Mouse (Mus musculus) kidney, embryonic 14.5 days (tissue): ENCODE results near the gene Fam160b1. TPM values are rescaled to one million over a fixed set of nuclear protein-coding genes. Genes with fewer than 3 reads are reported as not detected.

Experiments used
- ATAC-seq: fragments of 200-750 bp; cut with Nextera tagmentation; 2 replicates; pipeline ENCODE4 v1.8.0; 2017; ENCODE audit warnings: moderate number of reproducible peaks, mild to moderate bottlenecking, moderate TSS enrichment, moderate library complexity; ENCODE audit not compliant: low FRiP score, low TSS enrichment
- H3K27ac ChIP-seq: fragments of 300-500 bp; sonication (generic); 2 replicates; pipeline ENCODE4 v1.5.1; 2014; ENCODE audit warnings: low read depth, mild to moderate bottlenecking, low read length, moderate library complexity, mixed read lengths
- H3K27me3 ChIP-seq: fragments of 300-500 bp; sonication (generic); 2 replicates; pipeline ENCODE4 v1.6.1; 2014; ENCODE audit warnings: mild to moderate bottlenecking, low read length; ENCODE audit not compliant: control insufficient read depth, insufficient read depth
- H3K36me3 ChIP-seq: fragments of 300-500 bp; sonication (generic); 2 replicates; pipeline ENCODE4 v1.6.1; 2014; ENCODE audit warnings: low read length, mixed read lengths; ENCODE audit not compliant: control insufficient read depth, insufficient read depth
- H3K4me1 ChIP-seq: fragments of 300-500 bp; sonication (generic); 2 replicates; pipeline ENCODE4 v1.6.1; 2014; ENCODE audit warnings: low read length, mixed read lengths; ENCODE audit not compliant: control insufficient read depth, insufficient read depth
- H3K4me2 ChIP-seq: fragments of 300-500 bp; sonication (generic); replicated peaks from 2 replicates; pipeline ENCODE4 v1.6.1; 2014; ENCODE audit warnings: low read depth, mild to moderate bottlenecking, low read length
- H3K4me3 ChIP-seq: fragments of 300-500 bp; sonication (generic); 2 replicates; pipeline ENCODE4 v1.5.1; 2014; ENCODE audit warnings: mild to moderate bottlenecking, low read length
- H3K9ac ChIP-seq: fragments of 300-500 bp; sonication (generic); 2 replicates; pipeline ENCODE4 v1.6.1; 2014; ENCODE audit warnings: low read depth, mild to moderate bottlenecking, low read length, moderate library complexity
- H3K9me3 ChIP-seq: fragments of 300-500 bp; sonication (generic); 2 replicates; pipeline ENCODE4 v1.6.1; 2016; ENCODE audit warnings: low read length; ENCODE audit not compliant: control insufficient read depth
- WGBS: fragments of 180-500 bp; shearing (Covaris S2); extraction: QIAGEN DNeasy Blood & Tissue Kit; methylation state at CpG from one replicate; pipeline ENCODE4 v1.1.7; 2014; 5-methylcytosine and 5-hydroxymethylcytosine counted together
- polyA plus RNA-seq: library from polyadenylated mRNA; unstranded; fragments of >200 nt; fragmentation: Nextera tagmentation; extraction: Ambion mirVana; gene quantifications from 2 replicates; pipeline ENCODE4 v1.2.1, GENCODE M21; 2014

Fam160b1 gene
- polyA plus RNA-seq = 13.5 and 18.1 TPM in 2 replicates

DNA sequence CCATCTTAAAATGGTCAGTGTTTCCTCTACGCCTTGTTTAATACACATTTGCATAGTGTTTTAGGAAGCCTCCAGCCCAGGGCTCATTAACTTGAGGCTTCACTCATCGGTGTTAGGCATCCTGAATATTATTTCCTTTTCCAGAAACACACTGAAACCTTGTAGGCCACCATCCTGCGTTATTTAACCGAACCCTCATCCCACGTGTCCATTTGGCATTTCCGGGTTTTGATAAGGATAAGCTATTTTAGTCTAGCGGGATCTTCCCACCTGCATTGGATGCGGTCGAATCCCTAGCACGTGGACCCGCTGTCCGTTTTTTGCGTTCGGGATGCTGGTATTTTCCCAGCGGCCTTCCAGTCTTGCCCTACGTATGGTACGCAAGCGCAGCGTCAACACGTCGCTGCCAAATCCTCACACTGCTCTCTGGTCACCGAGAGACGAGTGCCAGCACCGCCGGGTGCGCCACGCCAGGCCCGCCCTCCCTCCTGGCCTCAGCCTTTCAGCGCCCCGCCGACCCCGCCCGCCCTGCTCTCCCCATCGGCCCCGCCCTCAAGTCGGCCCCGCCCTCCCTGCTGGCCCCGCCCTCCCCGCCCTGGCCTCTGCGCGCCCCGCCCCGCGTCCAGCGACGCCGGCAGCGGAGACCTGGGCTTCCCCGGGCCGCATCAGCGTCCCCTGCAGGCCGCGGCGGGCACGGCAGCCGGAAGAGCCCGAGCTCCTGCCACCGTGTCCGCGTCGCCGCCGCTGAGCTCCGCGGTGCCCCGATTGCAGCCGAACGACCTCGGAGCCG, at the start of gene Fam160b1:
Gene Fam160b1 (plus strand): TSS at position 340 of the 790 bp plus-strand sequence.
- peak within 1 kb of the TSS; percentile 66 for H3K4me2 ChIP-seq
- peak within 1 kb of the TSS; percentile 100 for H3K9ac ChIP-seq
- H3K36me3 ChIP-seq = no peaks in the 10 kb centered on the region; the same call in 1 of the 2 replicates
- H3K9me3 ChIP-seq = no peaks in the 10 kb centered on the region
- H3K4me3 ChIP-seq = peak within 1 kb of the TSS; percentile 97
- peaks cover 36% of the 10 kb centered on the region for H3K4me1 ChIP-seq
- WGBS = under 1% methylated on average over 61 of the region's 70 CpGs
- peak within 1 kb of the TSS; percentile 96 for H3K27ac ChIP-seq
- H3K27me3 ChIP-seq = no peaks in the 10 kb centered on the region
- peak; percentile 91 for ATAC-seq

GRCm38 (mm10) chr19:57313226-57313625, 47.3 kb upstream of the Fam160b1 start:
- ATAC-seq = no peak
- H3K27me3 ChIP-seq = peaks cover 6% of the 10 kb centered on the region; the same call in 1 of the 2 replicates

DNA sequence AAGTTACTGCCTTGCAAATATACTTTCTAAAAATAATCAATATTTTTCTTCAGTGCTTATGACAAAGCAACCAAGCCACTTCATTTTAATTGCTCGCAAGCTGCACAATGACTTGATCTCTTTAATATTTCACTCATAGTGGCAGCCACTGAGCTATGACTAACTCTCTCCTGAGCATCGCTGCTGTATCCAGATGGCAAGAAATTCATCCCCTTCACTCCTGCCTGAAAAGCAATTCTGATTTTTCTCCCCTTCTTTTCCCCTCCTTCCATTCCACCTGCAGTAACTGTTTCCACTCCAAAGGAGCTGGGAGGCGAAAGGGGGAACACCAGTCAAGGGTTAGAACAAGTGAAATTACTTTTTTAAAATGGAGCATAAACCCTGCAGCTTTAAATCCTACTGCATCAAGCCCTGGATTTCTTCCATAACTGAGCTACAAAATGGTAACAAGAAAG, 46.6 kb upstream of the Fam160b1 start:
- H3K9me3 ChIP-seq = no peaks in the 10 kb centered on the region
- peaks cover 5% of the 10 kb centered on the region; the same call in 1 of the 2 replicates for H3K4me1 ChIP-seq
- H3K27me3 ChIP-seq = peaks cover 6% of the 10 kb centered on the region; the same call in 1 of the 2 replicates
- H3K36me3 ChIP-seq = no peaks in the 10 kb centered on the region
- H3K4me3 ChIP-seq = peak overlapping the region; percentile 55
- no peak for ATAC-seq
- WGBS = 61% methylated on average over 3 of the region's 3 CpGs
- H3K9ac ChIP-seq = no peak overlapping the region
- H3K4me2 ChIP-seq = peak overlapping the region; percentile 96
- H3K27ac ChIP-seq = no peak overlapping the region

More at GRCm38 (mm10) chr19:57313226-57313625, 47.3 kb upstream of the Fam160b1 start:
- H3K9me3 ChIP-seq = no peaks in the 10 kb centered on the region
- H3K9ac ChIP-seq = no peak overlapping the region
- no peak overlapping the region for H3K4me3 ChIP-seq
- 67% methylated on average over 10 of the region's 10 CpGs for WGBS
- no peaks in the 10 kb centered on the region for H3K36me3 ChIP-seq
- H3K4me1 ChIP-seq = peaks cover 5% of the 10 kb centered on the region; the same call in 1 of the 2 replicates
- no peak overlapping the region for H3K27ac ChIP-seq
- no peak overlapping the region for H3K4me2 ChIP-seq

GRCm38 (mm10) chr19:57314346-57315012, 46.0 kb upstream of the Fam160b1 start, which contains the start of gene Ablim1:
Gene Ablim1, minus strand, starts transcription at chr19:57314919.
- peak; percentile 72 for ATAC-seq
- peak within 1 kb of the TSS; percentile 96 for H3K4me2 ChIP-seq

DNA sequence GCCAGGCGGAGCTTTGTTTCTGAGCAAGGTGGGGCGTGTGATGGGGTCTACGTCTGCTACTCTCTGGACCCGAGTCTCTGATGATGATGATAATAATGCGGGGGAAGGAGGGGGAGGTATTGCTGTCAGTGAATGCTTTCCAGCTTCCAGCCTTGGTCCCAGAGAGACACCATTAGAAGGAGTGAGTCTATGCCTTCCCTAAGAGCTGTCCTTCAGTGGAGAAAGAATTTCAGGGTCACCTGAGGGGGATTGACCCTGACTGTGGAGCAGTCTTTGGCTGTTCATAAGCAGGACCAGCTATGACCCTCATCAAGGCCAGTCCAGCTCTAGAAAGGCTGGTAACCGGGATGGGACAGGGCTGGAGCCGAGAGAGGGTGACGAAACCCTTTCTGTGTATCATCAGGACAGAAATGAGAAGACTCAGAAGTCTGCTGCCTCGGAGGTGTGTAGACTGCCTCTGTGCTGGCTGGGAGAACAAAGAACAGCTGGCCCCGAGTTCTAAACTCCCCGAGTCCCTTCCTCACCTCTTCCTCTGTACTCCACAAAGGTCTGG, 45.4 kb upstream of the Fam160b1 start:
- H3K4me1 ChIP-seq = peaks cover 5% of the 10 kb centered on the region; the same call in 1 of the 2 replicates
- H3K36me3 ChIP-seq = no peaks in the 10 kb centered on the region
- H3K9ac ChIP-seq = peak overlapping the region; percentile 53
- H3K27me3 ChIP-seq = peaks cover 6% of the 10 kb centered on the region; the same call in 1 of the 2 replicates
- H3K4me2 ChIP-seq = peak overlapping the region; percentile 96
- H3K4me3 ChIP-seq = peak overlapping the region; percentile 55
- ATAC-seq = peak; percentile 46; the same call in 1 of the 2 replicates
- WGBS = 46% methylated on average over 11 of the region's 11 CpGs
- H3K27ac ChIP-seq = no peak overlapping the region
- no peaks in the 10 kb centered on the region for H3K9me3 ChIP-seq

More at GRCm38 (mm10) chr19:57314346-57315012, 46.0 kb upstream of the Fam160b1 start, which contains the start of gene Ablim1:
- Histone ChIP-seq H3K9me3 (no peaks in the 10 kb centered on the region), H3K36me3 (no peaks in the 10 kb centered on the region), H3K4me3 (peak within 1 kb of the TSS; percentile 55), H3K4me1 (peaks cover 5% of the 10 kb centered on the region; the same call in 1 of the 2 replicates), H3K27ac (no peak within 1 kb of the TSS), H3K27me3 (peaks cover 6% of the 10 kb centered on the region; the same call in 1 of the 2 replicates), H3K9ac (peak within 1 kb of the TSS; percentile 53)
- 1% methylated on average over 41 of the region's 52 CpGs for WGBS

GRCm38 (mm10) chr19:57316597-57316996, 43.9 kb upstream of the Fam160b1 start:
- H3K27me3 ChIP-seq = peaks cover 6% of the 10 kb centered on the region; the same call in 1 of the 2 replicates
- H3K4me1 ChIP-seq = peaks cover 5% of the 10 kb centered on the region; the same call in 1 of the 2 replicates

DNA sequence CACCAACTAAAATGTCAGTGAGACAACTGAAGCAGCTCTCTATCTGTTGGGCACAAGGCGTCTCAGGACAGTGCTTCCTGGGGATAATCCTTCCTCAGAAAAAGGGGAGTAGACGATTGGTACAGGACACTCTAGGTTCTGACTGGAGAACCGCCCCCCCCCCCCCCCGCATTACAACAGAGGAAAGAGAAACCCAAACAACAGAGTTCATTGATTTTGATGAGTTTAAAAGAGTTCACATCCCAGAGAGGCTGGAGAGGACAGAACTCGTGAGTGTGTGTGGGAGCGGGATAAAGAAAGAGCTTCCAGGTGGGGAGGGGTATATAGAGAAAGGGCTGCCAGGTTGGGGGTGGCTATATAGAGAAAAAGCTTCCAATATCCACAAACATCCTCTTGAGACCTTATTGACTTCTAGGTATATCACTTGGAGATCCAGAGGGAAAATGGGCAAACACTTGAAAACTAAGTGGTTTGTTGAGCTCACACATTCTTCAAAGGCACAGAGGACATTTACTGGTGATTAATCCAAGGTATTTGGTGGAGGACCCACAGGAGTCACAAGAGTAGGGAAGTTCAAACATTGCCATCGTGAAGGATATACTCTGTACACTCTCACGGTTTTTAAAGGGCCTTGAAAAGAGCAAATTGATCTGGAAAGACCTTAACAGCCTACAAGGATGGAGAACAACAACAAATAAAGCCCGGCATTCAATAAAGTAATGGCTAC, 39.7 kb upstream of the Fam160b1 start:
- no peak overlapping the region for H3K4me3 ChIP-seq
- no peak overlapping the region for H3K4me2 ChIP-seq
- ATAC-seq = no peak
- H3K4me1 ChIP-seq = no peaks in the 10 kb centered on the region
- no peaks in the 10 kb centered on the region for H3K27me3 ChIP-seq
- 75% methylated on average over 9 of the region's 9 CpGs for WGBS
- H3K27ac ChIP-seq = no peak overlapping the region
- no peak overlapping the region for H3K9ac ChIP-seq
- no peaks in the 10 kb centered on the region for H3K9me3 ChIP-seq
- H3K36me3 ChIP-seq = no peaks in the 10 kb centered on the region

More at GRCm38 (mm10) chr19:57316597-57316996, 43.9 kb upstream of the Fam160b1 start:
- WGBS = 89% methylated on average over 3 of the region's 3 CpGs
- Histone ChIP-seq H3K4me2 (no peak overlapping the region), H3K9me3 (no peaks in the 10 kb centered on the region), H3K4me3 (no peak overlapping the region), H3K36me3 (no peaks in the 10 kb centered on the region), H3K27ac (no peak overlapping the region), H3K9ac (no peak overlapping the region)
- ATAC-seq = no peak

GRCm38 (mm10) chr19:57321839-57322238, 38.6 kb upstream of the Fam160b1 start:
- no peak overlapping the region for H3K4me2 ChIP-seq
- no peaks in the 10 kb centered on the region for H3K4me1 ChIP-seq
- ATAC-seq = no peak
- H3K9ac ChIP-seq = no peak overlapping the region
- H3K4me3 ChIP-seq = no peak overlapping the region
- H3K27ac ChIP-seq = no peak overlapping the region
- WGBS = 70% methylated on average over 3 of the region's 3 CpGs
- H3K9me3 ChIP-seq = no peaks in the 10 kb centered on the region
- no peaks in the 10 kb centered on the region for H3K27me3 ChIP-seq
- H3K36me3 ChIP-seq = no peaks in the 10 kb centered on the region
